Mouse (Mus musculus): ENCODE data around the gene Rab19.

DNA sequence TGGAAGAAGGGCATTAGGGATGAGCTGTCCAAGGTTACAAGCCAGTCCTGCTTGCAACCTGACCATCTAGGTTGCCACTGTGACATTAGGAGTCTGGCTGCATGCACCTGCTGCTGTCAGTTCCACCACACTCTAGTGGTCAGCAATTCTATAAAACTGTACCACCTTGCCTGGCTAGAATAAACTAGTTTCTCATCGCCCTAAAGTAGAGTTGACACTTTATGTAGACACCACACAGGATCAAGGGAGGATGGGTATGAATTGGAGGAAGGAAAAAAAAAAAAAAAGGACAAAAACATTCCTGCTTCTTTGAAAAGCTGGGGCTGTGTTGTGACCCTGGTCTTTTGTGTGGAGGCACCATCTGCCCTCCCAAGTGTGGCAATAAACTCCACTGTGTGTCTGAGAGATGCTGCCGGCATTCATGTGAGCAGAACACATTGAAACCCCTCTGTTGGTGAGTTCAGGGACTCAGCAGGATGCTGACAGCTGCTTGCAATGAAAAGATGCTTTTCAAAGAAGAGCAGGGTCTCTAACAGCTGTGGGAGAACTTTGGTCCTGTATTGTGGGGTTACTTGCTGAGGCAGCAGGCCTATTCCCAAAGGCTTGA, 54.0 kb downstream of the Rab19 start:
- TF ChIP-seq EP300 (IDR thresholded peaks at IDR 0.05; ENCODE audit: insufficient read depth, low read depth, low read length) (peak; percentile 80), CTCF (IDR thresholded peaks at IDR 0.05; ENCODE audit: low read depth, low read length) (no peak), POLR2A (IDR thresholded peaks at IDR 0.05; ENCODE audit: insufficient read depth, low read length) (no peak)

All from ES-Bruce4 (cell line).